Mouse (Mus musculus): ENCODE data around the gene Slc4a4.

Slc4a4 gene

GRCm38 (mm10) chr5:88886668-88887555 lies at the start of gene Slc4a4:
TSS of gene Slc4a4 (plus strand) at chr5:88886818.
- peak; percentile 41 to 48 for DNase-seq (ENCODE audit: low spot score in 2 of 2)

GRCm38 (mm10) chr5:88840080-88840798 lies 46.4 kb upstream of the Slc4a4 start:
- DNase-seq (ENCODE audit: low spot score in 2 of 2), result no peak

GRCm38 (mm10) chr5:88857311-88857710 lies 29.3 kb upstream of the Slc4a4 start:
- no peak for DNase-seq (ENCODE audit: low spot score in 2 of 2)

GRCm38 (mm10) chr5:88857801-88858200 lies 28.8 kb upstream of the Slc4a4 start:
- no peak for DNase-seq (ENCODE audit: low spot score in 2 of 2)

- no peak for DNase-seq (ENCODE audit: low spot score in 2 of 2)
These were observed 28.4 kb upstream of the Slc4a4 start for GRCm38 (mm10) chr5:88858226-88858625.

- no peak for DNase-seq (ENCODE audit: low spot score in 2 of 2)
These were observed 24.5 kb upstream of the Slc4a4 start for GRCm38 (mm10) chr5:88862163-88862562.

- no peak for DNase-seq (ENCODE audit: low spot score in 2 of 2)
These were observed 23.8 kb upstream of the Slc4a4 start for GRCm38 (mm10) chr5:88862794-88863193.

- no peak for DNase-seq (ENCODE audit: low spot score in 2 of 2)
These were observed 2.5 kb upstream of the Slc4a4 start for GRCm38 (mm10) chr5:88884101-88884500.

GRCm38 (mm10) chr5:88885503-88885902 lies 1.1 kb upstream of the Slc4a4 start:
- DNase-seq (ENCODE audit: low spot score in 2 of 2), result no peak

GRCm38 (mm10) chr5:88885944-88886343 lies 674 bp upstream of the Slc4a4 start:
- DNase-seq (ENCODE audit: low spot score in 2 of 2), result no peak

GRCm38 (mm10) chr5:88886349-88886667 lies 310 bp upstream of the Slc4a4 start:
- DNase-seq (ENCODE audit: low spot score in 2 of 2), result no peak

GRCm38 (mm10) chr5:88887556-88888412 lies 1.2 kb downstream of the Slc4a4 start:
- DNase-seq (ENCODE audit: low spot score in 2 of 2), result peak in 1 of 2 experiments; percentile 36

GRCm38 (mm10) chr5:88888413-88888700 lies 1.7 kb downstream of the Slc4a4 start:
- no peak for DNase-seq (ENCODE audit: low spot score in 2 of 2)

- no peak for DNase-seq (ENCODE audit: low spot score in 2 of 2)
These were observed 2.7 kb downstream of the Slc4a4 start for GRCm38 (mm10) chr5:88889326-88889725.

- DNase-seq (ENCODE audit: low spot score in 2 of 2), result no peak
These were observed 3.5 kb downstream of the Slc4a4 start for GRCm38 (mm10) chr5:88890146-88890545.

- DNase-seq (ENCODE audit: low spot score in 2 of 2), result no peak
These were observed 10.0 kb downstream of the Slc4a4 start for GRCm38 (mm10) chr5:88896574-88896973.

GRCm38 (mm10) chr5:88903111-88903510 lies 16.5 kb downstream of the Slc4a4 start:
- DNase-seq (ENCODE audit: low spot score in 2 of 2), result no peak

- DNase-seq (ENCODE audit: low spot score in 2 of 2), result no peak
These were observed 16.9 kb downstream of the Slc4a4 start for GRCm38 (mm10) chr5:88903526-88903925.

GRCm38 (mm10) chr5:88904841-88905240 lies 18.2 kb downstream of the Slc4a4 start:
- DNase-seq (ENCODE audit: low spot score in 2 of 2), result no peak

GRCm38 (mm10) chr5:88907615-88908014 lies 21.0 kb downstream of the Slc4a4 start:
- no peak for DNase-seq (ENCODE audit: low spot score in 2 of 2)

- peak; percentile 26 to 62 for DNase-seq (ENCODE audit: low spot score in 2 of 2)
These were observed 26.0 kb downstream of the Slc4a4 start for GRCm38 (mm10) chr5:88912629-88913028.

- DNase-seq (ENCODE audit: low spot score in 2 of 2), result no peak
These were observed 28.5 kb downstream of the Slc4a4 start for GRCm38 (mm10) chr5:88915082-88915481.
